Mouse (Mus musculus) lung, postnatal 14 days (tissue): ENCODE data around the gene Dusp16.

Experiments used
- DNase-seq: peaks from one replicate; pipeline ENCODE4 v3.0.0; 2021

The Dusp16 gene

DNA sequence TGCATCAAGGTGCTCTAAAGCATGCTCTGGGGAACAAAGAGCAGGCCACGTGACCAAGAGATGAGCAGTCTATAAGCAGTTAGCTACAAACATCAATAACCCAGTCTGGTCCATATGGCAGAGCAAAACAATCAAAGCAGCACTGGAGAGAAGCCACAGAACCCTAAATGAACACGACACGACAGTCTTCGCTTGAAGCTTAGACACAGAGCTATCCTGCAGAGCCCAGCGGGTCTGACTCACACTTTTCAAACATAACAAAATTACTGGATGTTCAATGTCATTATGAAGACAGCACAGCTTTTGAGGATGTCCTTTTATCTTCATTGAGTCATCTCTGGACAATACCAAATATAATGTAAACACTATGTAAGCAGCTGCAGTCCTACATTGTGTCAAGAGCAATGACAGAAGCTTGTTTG is 58.6 kb downstream of the Dusp16 start:
- no peak for DNase-seq

DNA sequence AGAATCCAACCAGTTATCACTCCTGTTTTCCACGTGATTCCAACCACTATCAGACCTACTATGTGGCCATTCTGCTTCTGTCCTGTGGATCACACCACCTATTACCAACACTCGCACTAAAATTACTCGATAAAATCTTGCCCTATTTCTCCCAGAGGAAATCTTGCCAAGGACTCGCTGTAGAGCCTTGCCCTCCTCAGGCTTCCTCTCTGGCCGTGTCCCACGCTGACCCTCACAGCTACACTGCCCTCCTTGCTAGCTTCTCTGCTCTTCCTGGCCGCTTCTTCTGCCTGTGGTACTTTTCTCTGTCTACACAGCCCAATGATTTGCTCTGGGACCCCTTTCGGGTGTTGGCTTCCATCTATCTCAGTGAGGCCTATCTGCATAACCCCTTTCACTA is 59.6 kb downstream of the Dusp16 start:
- DNase-seq, result no peak

DNA sequence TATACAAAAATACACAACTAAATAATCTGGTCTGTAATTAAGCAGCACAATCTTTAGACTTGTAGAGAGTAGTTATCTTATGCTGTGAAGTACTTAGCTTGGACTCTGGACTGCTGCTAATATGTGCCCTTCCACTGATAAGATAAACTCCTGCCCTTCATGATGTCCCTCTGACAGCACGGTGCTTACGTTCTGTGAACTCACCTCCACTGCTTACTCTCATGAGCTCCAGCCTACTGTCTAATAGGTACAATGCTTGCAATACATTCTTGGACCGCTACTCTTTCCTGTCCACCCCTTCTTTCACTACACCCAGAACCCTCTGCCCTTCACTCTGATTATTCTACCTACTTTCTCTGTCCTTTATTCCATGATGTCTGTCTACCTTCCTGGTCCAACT is 61.4 kb downstream of the Dusp16 start:
- DNase-seq, result no peak

DNA sequence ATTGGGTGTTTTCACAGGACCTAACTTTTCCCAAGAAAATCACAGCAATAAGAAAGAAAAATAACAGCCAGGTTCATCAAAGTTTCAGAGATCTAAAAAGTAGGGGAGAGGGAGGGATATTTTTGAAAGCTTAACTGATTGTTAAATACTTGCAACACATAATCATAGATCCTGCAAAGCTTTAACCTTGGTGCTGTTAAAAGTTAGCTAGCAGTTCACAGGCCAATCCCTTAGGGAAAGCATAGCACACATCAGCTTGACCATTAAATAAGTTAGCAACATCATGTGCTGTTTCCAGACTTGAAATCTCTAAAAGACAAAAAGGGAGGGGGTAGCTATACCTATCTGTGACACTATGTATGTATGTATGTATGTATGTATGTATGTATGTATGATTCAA is 67.0 kb downstream of the Dusp16 start:
- no peak for DNase-seq

DNA sequence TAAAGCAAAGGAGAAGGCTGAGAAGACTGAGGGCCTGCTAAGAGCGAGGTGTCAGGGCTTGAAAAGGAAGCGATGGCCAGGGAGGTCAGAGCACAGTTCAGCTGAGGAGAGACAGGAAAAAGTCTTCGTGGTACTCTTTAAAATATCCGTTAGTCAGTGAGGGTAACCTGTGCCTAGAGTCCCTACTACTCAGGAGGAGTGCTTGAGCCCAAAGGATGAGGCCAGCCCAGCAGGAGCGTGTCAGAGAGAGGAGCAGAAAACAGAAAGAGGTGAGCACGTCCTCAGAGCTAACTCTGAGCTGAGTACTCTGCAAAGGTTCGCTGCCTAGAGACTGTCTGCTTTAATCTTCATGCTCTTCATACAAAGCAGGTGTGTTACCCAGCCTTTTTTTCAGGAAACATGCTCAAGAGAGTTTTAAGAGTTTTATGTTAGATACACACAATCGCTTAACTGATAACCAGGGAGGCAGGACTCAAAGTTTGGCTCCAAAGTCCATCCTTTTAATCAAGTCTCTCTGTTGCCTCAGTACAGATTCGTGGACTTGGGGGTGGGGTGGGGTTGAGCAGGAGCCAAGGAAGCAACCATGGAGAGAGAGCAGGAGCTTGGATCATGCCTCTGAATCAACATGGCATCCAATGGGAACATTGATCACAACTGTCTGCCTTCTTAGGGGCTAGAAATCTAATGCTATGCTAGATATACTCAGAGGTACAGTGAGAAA is 68.4 kb downstream of the Dusp16 start:
- no peak for DNase-seq

DNA sequence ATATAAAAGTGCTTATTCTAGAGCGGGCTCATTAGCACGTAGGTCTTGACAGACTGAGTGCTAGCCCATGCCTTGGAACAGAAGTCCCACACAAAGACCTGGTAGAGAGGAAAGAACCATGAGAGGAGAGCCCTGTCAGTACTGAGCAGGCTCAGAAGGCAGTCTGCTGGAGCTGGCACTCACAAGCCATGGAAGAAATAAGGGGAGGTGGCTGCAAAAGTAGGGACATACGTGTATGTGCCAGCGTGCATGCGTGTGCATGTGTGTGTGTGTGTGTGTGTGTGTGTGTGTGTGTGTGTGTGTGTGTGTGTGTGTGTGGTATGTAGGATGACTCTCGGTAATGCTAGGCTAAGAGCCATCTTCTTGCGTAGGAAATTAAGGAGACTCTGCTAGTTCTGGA is 69.1 kb downstream of the Dusp16 start:
- no peak for DNase-seq

DNA sequence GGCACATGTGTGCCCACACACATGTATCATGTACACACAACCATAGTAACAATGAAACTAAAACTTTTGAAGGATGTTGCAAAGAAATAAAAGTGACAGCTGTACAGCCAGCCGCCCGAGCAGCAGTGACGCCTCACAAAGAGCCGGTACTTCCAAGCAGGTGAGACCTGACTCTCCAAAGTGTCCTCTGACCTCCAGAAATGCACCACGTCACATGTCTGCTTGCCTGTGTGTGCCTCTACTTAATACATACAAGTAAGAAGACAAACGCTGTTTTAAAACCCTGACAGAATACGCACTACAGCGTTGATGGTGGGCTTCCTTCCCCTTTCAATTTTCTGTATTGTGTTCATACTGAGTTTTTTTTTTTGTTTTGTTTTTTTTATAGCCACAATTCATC is 69.5 kb downstream of the Dusp16 start:
- DNase-seq, result no peak

DNA sequence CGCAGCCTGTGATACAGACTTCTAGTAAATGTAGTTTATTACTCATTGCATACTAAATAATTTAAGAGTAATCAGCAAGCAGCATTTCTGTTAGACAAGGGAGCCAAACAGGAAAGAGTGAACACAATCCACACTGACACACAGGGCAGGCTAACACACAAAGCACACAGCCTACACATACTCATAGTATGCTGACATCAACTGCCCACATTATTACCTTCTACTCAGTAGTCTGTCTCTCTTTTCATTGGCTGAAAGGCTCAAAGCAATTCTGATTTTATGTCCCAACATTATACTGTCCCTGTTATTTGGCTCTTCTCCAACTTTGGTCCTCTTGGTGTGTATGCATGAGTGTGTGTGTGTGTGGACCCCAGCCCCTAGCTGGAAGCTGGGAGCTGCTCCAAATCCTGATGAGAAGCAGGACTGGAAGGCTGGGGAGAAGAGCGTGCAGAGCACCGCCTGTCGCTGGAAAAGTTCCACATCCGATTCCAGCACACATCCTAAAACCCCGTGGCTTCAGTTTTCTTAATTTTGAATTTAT is 70.6 kb downstream of the Dusp16 start:
- no peak for DNase-seq

DNA sequence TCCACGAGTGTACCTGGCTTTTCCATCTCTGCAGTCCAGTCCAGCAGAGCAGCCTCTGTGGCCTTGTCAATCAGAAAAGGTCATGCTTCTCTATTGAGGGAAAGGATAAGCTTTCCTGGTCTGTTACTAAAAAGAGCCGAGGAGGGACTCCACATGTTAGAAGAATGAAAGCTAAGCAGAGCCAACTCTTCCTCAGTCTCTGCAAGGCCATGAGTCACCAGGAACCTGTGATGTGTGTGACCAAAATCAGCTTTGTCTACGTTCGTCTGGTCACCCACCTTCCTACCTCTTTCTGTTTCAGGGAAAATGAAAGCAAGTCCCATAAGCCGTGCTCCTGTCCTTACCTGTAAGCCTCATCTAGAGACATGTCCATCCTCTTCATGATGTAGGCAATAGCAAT is 72.3 kb downstream of the Dusp16 start:
- DNase-seq, result no peak

DNA sequence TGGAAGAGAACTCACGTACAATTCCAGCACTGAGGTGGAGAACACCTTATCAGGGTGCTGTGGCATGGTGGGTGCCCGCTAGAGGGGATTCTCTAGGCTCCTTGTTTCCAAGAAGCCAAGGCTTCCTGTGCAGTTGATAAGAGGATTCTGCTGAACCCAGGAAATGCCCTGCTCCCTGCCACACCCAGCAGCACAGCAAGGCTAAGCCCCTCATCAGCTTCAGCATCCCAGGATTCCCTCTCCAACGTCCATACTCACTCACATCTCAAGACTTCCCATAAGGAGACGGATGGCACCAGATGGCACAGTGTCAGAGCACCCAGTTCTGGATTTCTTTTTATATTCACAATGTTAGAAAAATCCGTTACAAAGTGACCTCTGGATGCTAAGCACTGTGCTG is 73.3 kb downstream of the Dusp16 start:
- no peak for DNase-seq

DNA sequence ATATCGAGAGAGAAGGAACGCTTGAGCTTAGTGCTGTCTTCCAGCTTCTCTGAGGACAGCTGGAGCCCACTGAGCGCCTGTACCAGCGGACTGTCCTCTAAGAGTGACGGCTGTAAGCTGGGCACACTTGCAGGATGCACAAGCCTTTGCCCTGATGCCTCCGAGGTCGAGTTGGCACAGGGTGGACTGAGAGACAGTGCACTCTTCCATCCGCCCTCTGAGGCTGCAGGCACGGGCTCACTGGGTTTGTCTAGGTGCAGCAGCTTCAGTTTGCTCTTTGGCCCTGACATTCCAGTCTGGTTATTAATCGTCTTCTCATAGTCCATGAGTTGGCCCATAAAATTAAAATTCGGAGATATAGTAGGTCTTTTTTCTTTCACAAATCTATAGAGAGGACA is 73.8 kb downstream of the Dusp16 start:
- DNase-seq, result no peak

DNA sequence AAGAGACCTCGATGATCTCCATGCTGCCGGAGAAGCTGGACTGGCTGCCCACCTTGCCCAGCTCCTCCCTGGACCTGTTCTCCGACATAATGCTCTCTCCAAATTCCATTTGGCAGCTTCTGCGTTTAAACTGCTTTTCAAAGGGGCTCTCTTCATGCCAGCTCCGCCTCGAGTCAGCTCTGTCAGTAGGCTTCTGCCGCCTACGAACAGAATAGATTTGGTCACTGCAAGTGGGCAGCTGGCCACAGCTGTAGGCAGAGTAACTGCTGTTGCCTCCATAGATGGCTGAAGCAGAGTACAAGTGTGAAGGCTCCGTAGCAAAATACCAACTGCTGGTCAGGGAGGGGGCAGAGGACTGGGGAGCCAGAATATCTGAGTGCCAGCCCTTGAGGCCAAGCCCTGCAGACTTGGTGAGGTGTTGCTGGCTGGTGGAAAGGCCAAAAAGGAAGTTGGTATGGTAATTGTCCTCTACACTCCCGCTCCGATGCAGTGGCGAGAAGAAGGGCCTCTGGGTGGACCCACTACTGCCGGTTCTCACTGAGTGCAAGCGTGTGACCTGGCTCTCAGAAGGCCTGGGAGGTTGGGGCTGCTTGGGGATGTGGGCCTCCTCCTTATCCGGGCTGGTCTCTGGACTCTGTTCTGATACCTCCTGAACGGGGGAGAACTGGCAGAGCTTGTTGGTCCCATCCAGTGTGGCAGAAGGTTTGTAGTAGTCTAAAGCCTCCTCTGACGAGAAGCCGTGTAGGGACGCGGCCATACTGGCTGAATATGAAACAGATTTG is 74.3 kb downstream of the Dusp16 start:
- peak; percentile 31 for DNase-seq

DNA sequence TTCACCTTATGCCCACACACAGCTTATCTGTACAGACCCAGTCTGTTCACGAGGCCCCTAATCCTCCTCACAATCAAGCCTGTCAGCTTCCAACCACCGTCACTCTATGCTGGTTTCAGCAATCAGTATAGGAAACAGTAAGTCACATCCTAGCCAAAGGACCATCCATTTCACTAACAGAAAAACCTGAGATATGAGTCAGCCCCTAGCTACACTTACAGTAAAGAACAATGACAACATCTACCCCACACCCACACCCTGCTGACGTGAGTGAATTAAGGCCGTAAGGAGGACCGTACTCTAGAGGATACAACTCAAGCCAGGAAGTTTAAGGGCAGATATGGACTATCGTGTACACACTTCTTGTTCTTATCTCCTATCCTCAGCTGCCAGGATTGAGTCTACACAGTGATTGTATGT is 76.2 kb downstream of the Dusp16 start:
- DNase-seq, result no peak

DNA sequence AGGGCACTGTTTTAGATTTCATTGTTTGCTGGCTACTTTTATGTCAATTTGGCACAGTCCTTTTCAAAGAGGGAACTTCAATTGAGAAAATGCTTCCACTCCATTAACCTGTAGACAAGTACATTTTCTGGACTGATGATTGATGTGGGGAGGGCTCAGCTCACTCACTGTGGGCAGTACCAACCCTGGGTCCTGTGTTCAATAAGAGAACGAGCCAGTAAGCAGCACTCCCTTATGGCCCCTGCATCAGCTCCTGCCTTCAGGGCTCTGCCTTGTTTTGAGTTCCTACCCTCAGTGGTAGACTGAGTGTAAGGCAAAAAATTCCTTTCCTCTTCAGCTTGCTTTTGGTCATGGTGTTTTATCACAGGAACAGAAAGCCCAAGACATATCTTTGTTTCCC is 78.5 kb downstream of the Dusp16 start:
- DNase-seq, result no peak

DNA sequence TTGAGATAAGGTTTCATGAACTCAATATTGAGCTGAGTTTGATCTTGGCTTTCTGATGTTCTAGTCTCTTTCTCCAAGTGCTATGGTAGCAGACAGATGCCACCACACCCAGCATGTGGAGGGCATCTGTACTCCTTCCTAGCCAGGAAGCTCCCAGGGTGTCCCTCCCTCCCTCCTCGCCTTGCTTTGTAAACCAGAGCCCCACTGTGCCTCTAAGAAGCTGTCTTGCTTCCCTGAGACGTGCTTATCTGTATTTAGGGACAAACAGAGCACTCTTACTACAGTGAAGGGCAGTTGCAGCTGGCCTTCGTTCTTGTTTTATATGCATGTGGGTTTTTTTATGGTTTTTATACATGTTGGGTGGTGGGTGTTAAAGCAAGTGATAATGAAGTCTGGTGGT is 79.1 kb downstream of the Dusp16 start:
- DNase-seq, result no peak

DNA sequence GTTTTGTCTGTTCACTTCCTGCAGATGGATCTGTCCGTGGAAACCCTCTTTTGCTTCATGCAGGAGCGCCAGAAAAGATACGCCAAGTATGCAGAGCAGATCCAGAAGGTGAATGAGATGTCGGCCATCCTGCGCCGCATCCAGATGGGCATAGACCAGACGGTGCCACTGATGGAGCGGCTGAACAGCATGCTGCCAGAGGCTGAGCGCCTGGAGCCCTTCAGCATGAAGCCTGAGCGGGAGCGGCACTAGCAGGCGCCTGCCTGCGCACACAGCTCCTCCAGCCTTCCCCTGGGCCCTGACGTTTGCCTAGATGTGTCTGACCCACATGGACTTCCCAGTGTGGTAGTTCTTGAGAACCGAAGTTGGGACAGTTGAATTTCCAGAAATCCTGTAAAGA is 82.4 kb downstream of the Dusp16 start:
- no peak for DNase-seq

DNA sequence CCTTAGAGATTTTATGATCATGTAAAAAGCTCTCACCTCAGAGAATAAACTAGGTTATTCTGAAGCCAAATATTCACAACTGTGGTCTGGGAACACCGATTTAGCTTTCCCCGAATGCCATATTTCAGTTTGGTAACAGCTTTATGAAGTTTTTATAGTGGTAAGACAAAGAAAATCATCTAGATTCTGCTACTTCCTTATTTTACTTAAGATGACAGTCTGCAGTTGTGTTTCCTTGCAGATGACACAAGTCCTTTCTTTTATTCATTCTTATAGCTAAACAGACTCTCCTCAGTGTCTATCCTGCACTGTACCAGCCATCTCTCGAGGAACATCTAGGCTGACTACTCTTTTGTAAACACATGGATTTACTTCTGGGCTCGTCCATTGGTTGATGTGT is 86.0 kb downstream of the Dusp16 start:
- DNase-seq, result no peak

DNA sequence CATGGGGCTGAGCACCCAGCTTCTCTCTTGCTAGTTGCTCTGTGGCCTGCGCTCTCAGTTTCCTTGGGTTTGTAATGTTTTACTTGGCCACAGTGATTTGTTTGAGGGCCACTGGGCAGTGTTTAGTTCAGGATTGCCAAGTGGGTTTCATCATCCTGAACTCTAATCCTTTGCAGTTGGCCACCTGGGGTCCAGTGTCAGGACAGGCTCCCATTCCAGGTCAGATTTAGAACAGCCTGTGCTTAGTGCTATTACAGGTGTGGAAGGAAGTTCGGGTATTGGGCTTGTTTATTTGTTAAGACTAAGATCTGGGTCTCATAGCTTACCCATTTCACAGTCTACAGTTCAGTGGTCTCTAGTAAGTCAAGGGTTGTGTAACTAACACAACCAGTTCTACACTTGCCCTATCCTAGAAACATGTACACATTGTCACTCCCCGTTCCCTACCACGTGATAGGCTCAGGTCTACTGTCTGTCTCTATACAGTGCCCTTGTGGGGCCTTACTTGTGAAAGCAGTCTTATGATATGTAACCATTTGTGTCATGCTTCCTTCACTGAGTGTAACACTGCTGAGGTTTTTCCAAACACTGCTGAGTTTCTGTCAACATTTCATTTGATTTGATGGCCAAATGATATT is 89.3 kb downstream of the Dusp16 start:
- DNase-seq, result peak; percentile 35

DNA sequence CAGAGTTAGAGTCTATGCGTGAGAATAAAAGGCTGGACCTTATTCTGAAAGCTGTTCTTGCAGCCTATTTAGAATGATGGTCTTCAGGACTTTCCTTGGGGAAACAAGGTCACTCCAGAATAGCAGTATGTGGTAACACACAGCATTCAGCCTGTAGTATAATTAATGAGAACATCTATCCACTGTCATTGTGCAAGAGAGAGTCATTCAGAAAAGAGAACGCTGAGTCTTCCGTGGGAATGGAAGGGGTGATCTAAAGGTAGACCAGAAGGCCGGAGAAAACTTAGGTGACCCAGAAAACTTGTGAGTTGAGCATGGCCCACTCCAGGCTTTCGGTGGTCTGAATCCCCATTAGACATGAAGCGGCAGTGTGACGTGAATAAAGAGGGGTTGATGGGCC is 90.2 kb downstream of the Dusp16 start:
- DNase-seq, result no peak

DNA sequence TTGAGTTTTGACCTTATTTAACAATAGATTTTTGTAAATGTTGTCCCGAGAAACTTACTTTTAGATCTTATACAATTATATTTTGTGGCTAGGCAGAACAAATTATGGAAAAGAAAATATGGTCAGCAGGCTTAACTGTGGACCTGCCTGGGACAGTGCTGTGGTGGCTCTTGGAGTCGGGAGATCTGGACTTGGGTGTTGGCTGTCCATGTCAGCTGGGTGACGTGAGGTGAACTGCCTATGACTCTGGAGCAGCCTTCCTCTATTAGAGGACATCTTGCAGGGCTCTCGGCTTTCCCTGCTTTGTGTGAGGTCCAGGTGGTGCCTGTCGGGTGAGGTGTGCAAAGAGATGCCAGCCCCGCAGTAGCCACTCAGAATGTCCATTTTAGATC is 91.2 kb downstream of the Dusp16 start:
- no peak for DNase-seq

DNA sequence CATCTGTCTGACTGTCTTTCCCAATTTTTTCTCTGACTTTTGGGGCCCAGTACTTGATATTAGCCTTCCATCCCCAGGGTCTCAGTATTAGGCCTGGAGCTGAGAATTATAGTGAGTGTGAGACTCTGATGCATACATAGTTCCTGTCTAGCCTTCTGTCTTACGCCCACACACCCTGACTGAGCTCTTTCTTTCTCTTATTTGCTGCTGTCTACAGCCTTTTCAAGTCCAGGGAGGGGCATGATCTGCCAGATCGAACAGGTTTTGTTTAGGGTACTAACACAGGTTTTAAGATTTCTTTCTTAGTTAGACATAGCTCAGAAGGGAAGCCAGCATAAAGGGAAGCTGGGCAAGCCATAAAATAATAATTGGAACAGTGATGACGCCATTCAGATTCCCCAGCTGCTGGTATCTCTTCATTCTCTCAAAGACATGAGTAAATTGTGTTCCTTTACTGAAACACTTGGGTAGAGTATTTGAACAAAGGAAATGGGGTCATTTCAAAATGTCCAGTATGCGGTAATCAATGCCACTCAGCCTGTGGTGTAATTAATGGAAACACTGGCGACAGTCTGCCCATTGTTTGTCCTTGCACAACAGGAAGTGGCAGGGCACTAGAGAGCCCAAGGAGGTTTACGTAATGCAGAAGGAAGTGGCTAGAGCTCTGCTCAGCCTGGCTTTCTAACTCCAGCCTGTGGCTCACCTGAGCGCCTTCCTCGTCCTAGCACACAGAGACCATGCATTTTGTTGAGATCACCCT is 91.8 kb downstream of the Dusp16 start:
- peak; percentile 78 for DNase-seq

DNA sequence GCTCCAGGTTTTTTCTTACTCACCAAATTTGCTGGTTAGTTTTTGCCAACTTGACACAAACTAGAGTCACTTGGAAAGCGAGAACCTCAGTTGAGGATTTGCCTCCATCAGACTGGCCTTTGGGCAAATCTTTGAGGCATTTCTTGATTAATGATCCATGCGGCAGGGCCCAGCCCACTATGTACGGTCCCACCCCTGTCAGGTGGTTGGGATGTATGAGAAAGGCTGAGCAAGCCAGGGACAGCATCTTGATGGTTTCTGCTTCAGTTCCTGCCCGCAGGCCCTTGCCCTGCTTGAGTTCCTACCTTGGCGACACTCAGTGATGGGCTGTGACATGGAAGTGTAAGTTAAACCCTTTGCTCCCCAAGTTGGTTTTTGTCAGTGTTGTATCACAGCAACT is 94.2 kb downstream of the Dusp16 start:
- no peak for DNase-seq

DNA sequence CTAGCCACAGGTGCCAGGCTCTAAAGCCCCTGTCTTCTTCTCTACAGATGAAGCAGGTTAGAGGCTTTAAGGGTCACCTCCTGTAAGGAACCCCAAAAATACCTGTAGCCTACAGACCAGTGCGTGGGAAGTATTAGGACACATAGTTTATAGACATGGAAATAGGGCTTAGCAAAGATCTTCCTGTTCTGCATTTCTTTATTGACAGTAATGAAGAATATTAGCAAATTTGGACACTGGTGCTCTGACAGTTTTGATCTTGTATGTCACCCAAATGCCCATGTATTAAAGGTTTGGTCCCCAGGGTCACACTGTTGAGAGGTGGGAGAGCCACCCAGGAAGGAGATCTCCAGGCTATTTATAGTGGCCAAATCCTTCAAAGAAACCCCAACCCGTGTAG is 95.9 kb downstream of the Dusp16 start:
- DNase-seq, result no peak
